ENCODE assay signal across 8 mouse cellular contexts in the genomic region with DNA sequence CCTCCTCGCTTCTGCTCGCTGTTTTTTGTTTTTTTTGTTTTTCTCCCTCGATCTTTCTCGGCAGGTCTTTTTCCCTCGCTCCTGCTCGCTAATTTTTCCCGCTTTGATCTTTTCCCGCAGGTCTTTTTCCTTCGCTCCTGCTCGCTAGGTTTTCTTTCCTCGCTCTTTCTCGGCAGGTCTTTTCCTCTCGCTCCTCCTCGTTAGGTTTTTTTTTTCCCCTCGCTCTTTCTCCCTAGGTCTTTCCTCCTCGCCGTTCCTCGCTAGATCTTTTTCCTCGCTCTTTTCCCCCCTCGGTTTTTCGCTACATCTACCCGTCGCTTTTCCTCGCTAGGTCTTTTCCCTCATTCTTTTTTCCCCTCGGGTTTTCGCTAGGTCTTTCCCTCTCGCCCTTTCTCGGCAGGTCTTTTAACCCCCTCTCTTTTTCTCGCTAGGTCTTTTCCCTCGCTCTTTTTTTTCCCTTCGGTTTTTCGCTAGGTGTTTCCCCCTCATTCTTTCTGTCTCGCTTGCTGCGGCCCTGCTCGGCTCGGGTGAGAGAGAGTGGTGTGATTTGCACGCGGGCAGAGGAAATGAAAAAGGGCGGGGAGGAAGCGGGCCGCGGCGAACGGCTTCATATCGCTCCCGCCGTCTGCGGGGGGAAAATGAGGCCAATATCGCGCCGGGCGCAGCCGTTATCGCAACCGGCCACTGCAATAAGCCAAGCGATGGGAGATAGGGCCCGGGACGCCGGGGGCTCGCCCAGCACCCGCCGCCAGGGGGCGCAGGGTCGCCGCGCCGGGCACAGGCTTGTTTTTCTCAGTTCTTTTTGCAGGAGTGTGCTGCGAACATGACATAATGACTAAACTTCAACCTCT. TPM values are rescaled to one million over a fixed set of nuclear protein-coding genes. Genes with fewer than 3 reads are reported as not detected.
DNase-seq lines count a peak whose midpoint lies in the region; ATAC-seq and TF ChIP-seq lines count a peak whose summit lies in the region.

No protein-coding gene starts in this region.

- H3K9ac ChIP-seq in embryonic facial prominence, embryonic 12.5 days, result peak overlapping the region; percentile 52
- H3K9ac ChIP-seq in liver, embryonic 16.5 days (ENCODE audit: low read depth, low read length), result peak overlapping the region; percentile 16; the same call in 1 of the 2 replicates
- H3K9ac ChIP-seq in neural tube, embryonic 11.5 days (ENCODE audit: low read length), result peak overlapping the region; percentile 61

- no peak for TF ChIP-seq POLR2A in testis, adult 2 months (IDR thresholded peaks at IDR 0.05; ENCODE audit: control insufficient read depth, low read depth, low read length)

- WGBS in embryonic facial prominence, embryonic 12.5 days, result under 1% methylated on average over 68 of the region's 68 CpGs
- under 1% methylated on average over 68 of the region's 68 CpGs for WGBS in heart, embryonic 10.5 days
- under 1% methylated on average over 68 of the region's 68 CpGs for WGBS in liver, embryonic 16.5 days (ENCODE audit: insufficient replicate concordance)
- WGBS in neural tube, embryonic 11.5 days, result under 1% methylated on average over 68 of the region's 68 CpGs

- peaks cover 27% of the 10 kb centered on the region for H3K27me3 ChIP-seq in embryonic facial prominence, embryonic 12.5 days
- H3K27me3 ChIP-seq in heart, embryonic 10.5 days (ENCODE audit: insufficient read depth, poor library complexity, severe bottlenecking), result peaks cover 39% of the 10 kb centered on the region
- H3K27me3 ChIP-seq in liver, embryonic 16.5 days (ENCODE audit: control insufficient read depth, insufficient read depth, low read depth, low read length), result peaks cover 40% of the 10 kb centered on the region
- peaks cover 11% of the 10 kb centered on the region; the same call in 1 of the 2 replicates for H3K27me3 ChIP-seq in neural tube, embryonic 11.5 days (ENCODE audit: control insufficient read depth, insufficient read depth, low read length)
- H3K27me3 ChIP-seq in testis, adult 2 months (ENCODE audit: control insufficient read depth, insufficient read depth, low read length), result no peaks in the 10 kb centered on the region

- H3K27ac ChIP-seq in embryonic facial prominence, embryonic 12.5 days, result no peak overlapping the region
- 0 out of 2 replicates have a peak overlapping the region, but pooled peaks have one; percentile 10 for H3K27ac ChIP-seq in heart, embryonic 10.5 days
- no peak overlapping the region for H3K27ac ChIP-seq in liver, embryonic 16.5 days (ENCODE audit: low read length)
- H3K27ac ChIP-seq in neural tube, embryonic 11.5 days (ENCODE audit: low read depth, low read length), result peak overlapping the region; percentile 11; the same call in 1 of the 2 replicates
- H3K27ac ChIP-seq in testis, adult 2 months (ENCODE audit: control insufficient read depth, insufficient read depth, low read depth, low read length), result peak overlapping the region; percentile 77

- peak overlapping the region; percentile 38 for H3K4me3 ChIP-seq in embryonic facial prominence, embryonic 12.5 days
- H3K4me3 ChIP-seq in heart, embryonic 10.5 days, result peak overlapping the region; percentile 59
- peak overlapping the region; percentile 48 for H3K4me3 ChIP-seq in liver, embryonic 16.5 days (ENCODE audit: low read depth, low read length)
- H3K4me3 ChIP-seq in neural tube, embryonic 11.5 days (ENCODE audit: low read depth, low read length), result peak overlapping the region; percentile 31
- H3K4me3 ChIP-seq in testis, adult 2 months (ENCODE audit: control insufficient read depth, low read depth, low read length), result peak overlapping the region; percentile 89

- H3K4me1 ChIP-seq in embryonic facial prominence, embryonic 12.5 days, result 0 out of 2 replicates have a peak, but pooled peaks cover 3% of the 10 kb centered on the region
- peaks cover 13% of the 10 kb centered on the region for H3K4me1 ChIP-seq in heart, embryonic 10.5 days
- peaks cover 36% of the 10 kb centered on the region for H3K4me1 ChIP-seq in liver, embryonic 16.5 days (ENCODE audit: control insufficient read depth, low read depth, low read length)
- H3K4me1 ChIP-seq in neural tube, embryonic 11.5 days (ENCODE audit: control insufficient read depth, insufficient read depth, low read length), result peaks cover 7% of the 10 kb centered on the region; the same call in 1 of the 2 replicates
- H3K4me1 ChIP-seq in testis, adult 2 months (ENCODE audit: control insufficient read depth, insufficient read depth, low read length), result peaks cover 10% of the 10 kb centered on the region

- peak; percentile 85 for TF ChIP-seq CTCF in testis, adult 2 months (IDR thresholded peaks at IDR 0.05; ENCODE audit: control insufficient read depth, insufficient read depth, insufficient replicate concordance, low read depth, low read length)

- peak; percentile 15 for DNase-seq in 3T3-L1 (ENCODE audit: low read depth, low spot score)
- DNase-seq in adrenal gland, postnatal 14 days, result peak; percentile 87
- DNase-seq in heart, embryonic 10.5 days (ENCODE audit: low spot score), result peak; percentile 87
- DNase-seq in kidney, adult 9 months, result peak; percentile 63
- peak; percentile 85 for DNase-seq in neural tube, embryonic 11.5 days (ENCODE audit: low spot score)

- H3K36me3 ChIP-seq in embryonic facial prominence, embryonic 12.5 days, result peaks cover 5% of the 10 kb centered on the region; the same call in 1 of the 2 replicates
- peaks cover 18% of the 10 kb centered on the region for H3K36me3 ChIP-seq in heart, embryonic 10.5 days
- no peaks in the 10 kb centered on the region for H3K36me3 ChIP-seq in liver, embryonic 16.5 days (ENCODE audit: control insufficient read depth, insufficient read depth)
- H3K36me3 ChIP-seq in neural tube, embryonic 11.5 days (ENCODE audit: control insufficient read depth, insufficient read depth, low read length), result peaks cover 2% of the 10 kb centered on the region
- H3K36me3 ChIP-seq in testis, adult 2 months (ENCODE audit: control insufficient read depth, insufficient read depth, low read length), result no peaks in the 10 kb centered on the region; the same call in 1 of the 2 replicates

- H3K9me3 ChIP-seq in embryonic facial prominence, embryonic 12.5 days, result no peaks in the 10 kb centered on the region
- H3K9me3 ChIP-seq in heart, embryonic 10.5 days, result no peaks in the 10 kb centered on the region
- H3K9me3 ChIP-seq in liver, embryonic 16.5 days (replicated peaks; ENCODE audit: control insufficient read depth, low read length), result no peaks in the 10 kb centered on the region
- no peaks in the 10 kb centered on the region for H3K9me3 ChIP-seq in neural tube, embryonic 11.5 days (ENCODE audit: control insufficient read depth, low read length)

- peak overlapping the region; percentile 73 for H3K4me2 ChIP-seq in embryonic facial prominence, embryonic 12.5 days (replicated peaks)
- peak overlapping the region; percentile 62 for H3K4me2 ChIP-seq in liver, embryonic 16.5 days (ENCODE audit: low read depth, low read length)
- peak overlapping the region; percentile 75 for H3K4me2 ChIP-seq in neural tube, embryonic 11.5 days (ENCODE audit: low read depth)

- ATAC-seq in embryonic facial prominence, embryonic 12.5 days (ENCODE audit: insufficient number of reproducible peaks, insufficient read depth, low FRiP score, low TSS enrichment), result no peak
- ATAC-seq in liver, embryonic 16.5 days (ENCODE audit: low read depth), result peak; percentile 72
- ATAC-seq in neural tube, embryonic 11.5 days (ENCODE audit: insufficient read depth, low FRiP score, low TSS enrichment), result peak; percentile 71

RNA-seq across cellular contexts. Expression of gene Ankrd60, which starts 8.2 kb away (rescaled TPM):
- total RNA-seq in adrenal gland, postnatal 14 days (2021), result not detected in 2 replicates
- polyA plus RNA-seq in embryonic facial prominence, embryonic 12.5 days (2016; fragmentation: Nextera tagmentation; extraction: Ambion mirVana), result not detected in 2 replicates
- polyA plus RNA-seq in heart, embryonic 10.5 days (2016; fragmentation: Nextera tagmentation; extraction: Ambion mirVana), result not detected in 2 replicates
- not detected in 2 replicates for polyA plus RNA-seq in liver, embryonic 16.5 days (2015; fragmentation: Nextera tagmentation; extraction: Ambion mirVana)
- not detected in 2 replicates for polyA plus RNA-seq in neural tube, embryonic 11.5 days (2014; fragmentation: Nextera tagmentation; extraction: Ambion mirVana)
- 462 and 467 TPM in 2 replicates for polyA plus RNA-seq in testis, adult 2 months (2012; rRNA removed)

Comparison
In these comparisons a context has a peak if more than half of its experiments do, and no peak if none do; other contexts are left out.
1. DNase-seq: peak in every context shown above with its lines; median percentile 87 in adrenal gland, postnatal 14 days; 87 in heart, embryonic 10.5 days; 85 in neural tube, embryonic 11.5 days; 63 in kidney, adult 9 months; 15 in 3T3-L1.
2. H3K27ac ChIP-seq: peak in heart, embryonic 10.5 days (single experiment), neural tube, embryonic 11.5 days (single experiment) and testis, adult 2 months (single experiment); none in embryonic facial prominence, embryonic 12.5 days (single experiment) and liver, embryonic 16.5 days (single experiment).
3. H3K4me3 ChIP-seq: peak in every context shown above with its lines; median percentile 89 in testis, adult 2 months; 59 in heart, embryonic 10.5 days; 48 in liver, embryonic 16.5 days; 38 in embryonic facial prominence, embryonic 12.5 days; 31 in neural tube, embryonic 11.5 days.
4. RNA of gene Ankrd60, which starts 8.2 kb away (polyA plus RNA-seq): 462 to 467 TPM in testis, adult 2 months; not detected in heart, embryonic 10.5 days, not detected in embryonic facial prominence, embryonic 12.5 days, not detected in liver, embryonic 16.5 days and not detected in neural tube, embryonic 11.5 days; every median in the first group is over 100 times any median in the second.
5. Peak in every context shown above with its lines, with median percentiles within 50 percentile points of each other: H3K4me2 ChIP-seq and H3K9ac ChIP-seq.